Mouse (Mus musculus): ENCODE results near the gene Tcirg1. TPM values are rescaled to one million over a fixed set of nuclear protein-coding genes. Genes with fewer than 3 reads are reported as not detected.

Tcirg1 gene
- polyA plus RNA-seq, 1 experiment from 2014 or later: 46.6 TPM

- H3K9me3 ChIP-seq (replicated peaks; ENCODE audit: control insufficient read depth, low read length): no peaks in the 10 kb centered on the region
- H3K27ac ChIP-seq (ENCODE audit: low read length): no peak overlapping the region
- H3K27me3 ChIP-seq (ENCODE audit: control insufficient read depth, insufficient read depth, low read length): no peaks in the 10 kb centered on the region
- WGBS: 77% methylated on average over 10 of the region's 10 CpGs
- no peaks in the 10 kb centered on the region for H3K36me3 ChIP-seq (ENCODE audit: control insufficient read depth, insufficient read depth, low read length)
- no peak overlapping the region for H3K4me2 ChIP-seq (ENCODE audit: low read depth, low read length)
- H3K4me3 ChIP-seq (replicated peaks; ENCODE audit: low read length): no peak overlapping the region
- no peak overlapping the region for H3K9ac ChIP-seq (ENCODE audit: low read length)
- no peak for ATAC-seq (ENCODE audit: insufficient read depth, low FRiP score)
- H3K4me1 ChIP-seq (ENCODE audit: control insufficient read depth, insufficient read depth, low read length): peaks cover 6% of the 10 kb centered on the region
Measured at GRCm38 (mm10) chr19:3846676-3847604, 60.0 kb downstream of the Tcirg1 start.

Other genes starting within 250 kb of the Tcirg1 start
- gene Lrp5, start 220.6 kb downstream of the Tcirg1 start, polyA plus RNA-seq (2015; fragmentation: Nextera tagmentation; extraction: Ambion mirVana): 5.0 and 5.5 TPM in 2 replicates
- 37.1 and 39.9 TPM in 2 replicates for gene 1810055G02Rik, start 198.8 kb downstream of the Tcirg1 start, polyA plus RNA-seq (2015; fragmentation: Nextera tagmentation; extraction: Ambion mirVana)
- gene Kmt5b, start 139.7 kb downstream of the Tcirg1 start, polyA plus RNA-seq (2015; fragmentation: Nextera tagmentation; extraction: Ambion mirVana): 22.2 and 22.6 TPM in 2 replicates
- gene Chka, start 55.4 kb downstream of the Tcirg1 start, polyA plus RNA-seq (2015; fragmentation: Nextera tagmentation; extraction: Ambion mirVana): 42.2 and 44.4 TPM in 2 replicates
- gene Ndufs8, start 5.6 kb upstream of the Tcirg1 start, polyA plus RNA-seq (2015; fragmentation: Nextera tagmentation; extraction: Ambion mirVana): 271 and 298 TPM in 2 replicates
- gene Aldh3b1, start 22.7 kb upstream of the Tcirg1 start, polyA plus RNA-seq (2015; fragmentation: Nextera tagmentation; extraction: Ambion mirVana): 3.5 and 4.9 TPM in 2 replicates
- 25.6 and 29.9 TPM in 2 replicates for gene Unc93b1, start 28.1 kb upstream of the Tcirg1 start, polyA plus RNA-seq (2015; fragmentation: Nextera tagmentation; extraction: Ambion mirVana)
- gene Aldh3b3, start 51.5 kb upstream of the Tcirg1 start, polyA plus RNA-seq (2015; fragmentation: Nextera tagmentation; extraction: Ambion mirVana): 0.39 and 0.92 TPM in 2 replicates
- 44.0 and 68.7 TPM in 2 replicates for gene Aldh3b2, start 65.2 kb upstream of the Tcirg1 start, polyA plus RNA-seq (2015; fragmentation: Nextera tagmentation; extraction: Ambion mirVana)
- 7.8 and 10.2 TPM in 2 replicates for gene Acy3, start 79.4 kb upstream of the Tcirg1 start, polyA plus RNA-seq (2015; fragmentation: Nextera tagmentation; extraction: Ambion mirVana)
- gene Tbx10, start 85.6 kb upstream of the Tcirg1 start, polyA plus RNA-seq (2015; fragmentation: Nextera tagmentation; extraction: Ambion mirVana): 0.17 TPM in 1 of 2 replicates, not detected in the other
- 30.5 and 31.3 TPM in 2 replicates for gene Nudt8, start 93.4 kb upstream of the Tcirg1 start, polyA plus RNA-seq (2015; fragmentation: Nextera tagmentation; extraction: Ambion mirVana)
- gene Gm49405, start 93.5 kb upstream of the Tcirg1 start, polyA plus RNA-seq (2015; fragmentation: Nextera tagmentation; extraction: Ambion mirVana): 2.8 and 3.4 TPM in 2 replicates
- gene Doc2g, start 96.2 kb upstream of the Tcirg1 start, polyA plus RNA-seq (2015; fragmentation: Nextera tagmentation; extraction: Ambion mirVana): 3.8 and 4.8 TPM in 2 replicates
- gene Ndufv1, start 105.7 kb upstream of the Tcirg1 start, polyA plus RNA-seq (2015; fragmentation: Nextera tagmentation; extraction: Ambion mirVana): 222 and 223 TPM in 2 replicates
- 793 and 833 TPM in 2 replicates for gene Gstp1, start 130.9 kb upstream of the Tcirg1 start, polyA plus RNA-seq (2015; fragmentation: Nextera tagmentation; extraction: Ambion mirVana)
- 24.2 and 28.7 TPM in 2 replicates for gene Gstp2, start 138.9 kb upstream of the Tcirg1 start, polyA plus RNA-seq (2015; fragmentation: Nextera tagmentation; extraction: Ambion mirVana)
- 5.3 and 6.1 TPM in 2 replicates for gene Gstp3, start 152.4 kb upstream of the Tcirg1 start, polyA plus RNA-seq (2015; fragmentation: Nextera tagmentation; extraction: Ambion mirVana)
- gene Cabp2, start 174.4 kb upstream of the Tcirg1 start, polyA plus RNA-seq (2015; fragmentation: Nextera tagmentation; extraction: Ambion mirVana): 2.9 and 4.2 TPM in 2 replicates
- 115 and 128 TPM in 2 replicates for gene Cdk2ap2, start 190.0 kb upstream of the Tcirg1 start, polyA plus RNA-seq (2015; fragmentation: Nextera tagmentation; extraction: Ambion mirVana)
- gene Pitpnm1, start 192.9 kb upstream of the Tcirg1 start, polyA plus RNA-seq (2015; fragmentation: Nextera tagmentation; extraction: Ambion mirVana): 13.8 and 14.9 TPM in 2 replicates
- 86.9 and 90.8 TPM in 2 replicates for gene Aip, start 218.7 kb upstream of the Tcirg1 start, polyA plus RNA-seq (2015; fragmentation: Nextera tagmentation; extraction: Ambion mirVana)
- gene Gpr152, start 232.7 kb upstream of the Tcirg1 start, polyA plus RNA-seq (2015; fragmentation: Nextera tagmentation; extraction: Ambion mirVana): not detected in 2 replicates
- 0.12 TPM in 1 of 2 replicates, not detected in the other for gene Cabp4, start 236.9 kb upstream of the Tcirg1 start, polyA plus RNA-seq (2015; fragmentation: Nextera tagmentation; extraction: Ambion mirVana)
- gene Coro1b, start 241.5 kb upstream of the Tcirg1 start, polyA plus RNA-seq (2015; fragmentation: Nextera tagmentation; extraction: Ambion mirVana): 176 and 182 TPM in 2 replicates
- 5.8 and 6.2 TPM in 2 replicates for gene Ptprcap, start 246.5 kb upstream of the Tcirg1 start, polyA plus RNA-seq (2015; fragmentation: Nextera tagmentation; extraction: Ambion mirVana)

Data from stomach, embryonic 16.5 days (tissue).